Mouse (Mus musculus) forebrain, embryonic 16.5 days (tissue): ENCODE data around the gene Jag2. TPM values are rescaled to one million over a fixed set of nuclear protein-coding genes. Genes with fewer than 3 reads are reported as not detected.

Experiments
- ATAC-seq: fragments of 200-750 bp; cut with Nextera tagmentation; 2 replicates; pipeline ENCODE4 v1.8.0; 2017; ENCODE audit warnings: mild to moderate bottlenecking, moderate library complexity
- H3K27ac ChIP-seq: fragments of 300-500 bp; sonication (generic); 2 replicates; pipeline ENCODE4 v1.5.1; 2014; ENCODE audit warnings: low read length, control low read depth
- H3K27me3 ChIP-seq: fragments of 300-500 bp; sonication (generic); replicated peaks from 2 replicates; pipeline ENCODE4 v1.6.1; 2014; ENCODE audit warnings: low read length; ENCODE audit not compliant: control insufficient read depth, insufficient read depth
- H3K36me3 ChIP-seq: fragments of 300-500 bp; sonication (generic); 2 replicates; pipeline ENCODE4 v1.6.1; 2014; ENCODE audit not compliant: control insufficient read depth, insufficient read depth
- H3K4me1 ChIP-seq: fragments of 300-500 bp; sonication (generic); replicated peaks from 2 replicates; pipeline ENCODE4 v1.6.1; 2014; ENCODE audit warnings: low read length; ENCODE audit not compliant: control insufficient read depth, insufficient read depth
- H3K4me2 ChIP-seq: fragments of 300-500 bp; sonication (generic); 2 replicates; pipeline ENCODE4 v1.6.1; 2014; ENCODE audit warnings: mild to moderate bottlenecking, low read length, control low read depth
- H3K4me3 ChIP-seq: fragments of 300-500 bp; sonication (generic); replicated peaks from 2 replicates; pipeline ENCODE4 v1.5.1; 2014; ENCODE audit warnings: mild to moderate bottlenecking, low read length, control low read depth
- H3K9ac ChIP-seq: fragments of 300-500 bp; sonication (generic); replicated peaks from 2 replicates; pipeline ENCODE4 v1.6.1; 2014; ENCODE audit warnings: low read depth, low read length, control low read depth
- H3K9me3 ChIP-seq: fragments of 300-500 bp; sonication (generic); 2 replicates; pipeline ENCODE4 v1.6.1; 2016; ENCODE audit warnings: low read length; ENCODE audit not compliant: control insufficient read depth
- WGBS: fragments of 180-500 bp; shearing (Covaris S2); extraction: QIAGEN DNeasy Blood & Tissue Kit; methylation state at CpG from one replicate; pipeline ENCODE4 v1.1.7; 2014; 5-methylcytosine and 5-hydroxymethylcytosine counted together
- polyA plus RNA-seq: library from polyadenylated mRNA; unstranded; fragments of >200 nt; fragmentation: Nextera tagmentation; extraction: Ambion mirVana; gene quantifications from 2 replicates; pipeline ENCODE4 v1.2.1, GENCODE M21; 2015

The Jag2 gene
- polyA plus RNA-seq, 1 experiment from 2014 or later = 10.7 TPM

- WGBS = 67% methylated on average over 13 of the region's 13 CpGs
- H3K27me3 ChIP-seq = no peaks in the 10 kb centered on the region; the same call in 1 of the 2 replicates
- no peaks in the 10 kb centered on the region for H3K36me3 ChIP-seq
- no peak within 1 kb of the TSS for H3K4me2 ChIP-seq
- H3K9ac ChIP-seq = no peak within 1 kb of the TSS
- ATAC-seq = no peak
- H3K27ac ChIP-seq = no peak within 1 kb of the TSS
- H3K4me1 ChIP-seq = 0 out of 2 replicates have a peak, but pooled peaks cover 2% of the 10 kb centered on the region
- no peak within 1 kb of the TSS for H3K4me3 ChIP-seq
- H3K9me3 ChIP-seq = no peaks in the 10 kb centered on the region
Observed at GRCm38 (mm10) chr12:112868178-112869087, 61.1 kb downstream of the Jag2 start, which contains the start of gene Gpr132. Gene Gpr132 (minus strand): TSS chr12:112868228.

- Histone ChIP-seq H3K4me3 (no peak overlapping the region), H3K27ac (no peak overlapping the region), H3K27me3 (no peaks in the 10 kb centered on the region; the same call in 1 of the 2 replicates), H3K4me2 (no peak overlapping the region), H3K4me1 (0 out of 2 replicates have a peak, but pooled peaks cover 2% of the 10 kb centered on the region), H3K9ac (no peak overlapping the region), H3K9me3 (no peaks in the 10 kb centered on the region), H3K36me3 (no peaks in the 10 kb centered on the region)
- ATAC-seq = no peak
- 80% methylated on average over 7 of the region's 7 CpGs for WGBS
Observed at GRCm38 (mm10) chr12:112867106-112867674, 62.4 kb downstream of the Jag2 start.

GRCm38 (mm10) chr12:112866467-112867080 is 63.0 kb downstream of the Jag2 start:
- ATAC-seq = no peak
- no peaks in the 10 kb centered on the region for H3K36me3 ChIP-seq
- no peaks in the 10 kb centered on the region; the same call in 1 of the 2 replicates for H3K27me3 ChIP-seq
- H3K9ac ChIP-seq = no peak overlapping the region
- H3K4me3 ChIP-seq = no peak overlapping the region
- 0 out of 2 replicates have a peak, but pooled peaks cover 2% of the 10 kb centered on the region for H3K4me1 ChIP-seq
- no peak overlapping the region for H3K27ac ChIP-seq
- WGBS = 69% methylated on average over 8 of the region's 8 CpGs
- H3K9me3 ChIP-seq = no peaks in the 10 kb centered on the region
- H3K4me2 ChIP-seq = no peak overlapping the region

- WGBS = 87% methylated on average over 7 of the region's 7 CpGs
Observed at GRCm38 (mm10) chr12:112864804-112865203, 64.8 kb downstream of the Jag2 start.

GRCm38 (mm10) chr12:112861911-112862321 is 67.7 kb downstream of the Jag2 start:
- WGBS = 76% methylated on average over 9 of the region's 9 CpGs
- H3K36me3 ChIP-seq = no peaks in the 10 kb centered on the region
- H3K27ac ChIP-seq = no peak overlapping the region
- no peak for ATAC-seq
- H3K4me1 ChIP-seq = no peaks in the 10 kb centered on the region
- no peak overlapping the region for H3K9ac ChIP-seq
- H3K27me3 ChIP-seq = no peaks in the 10 kb centered on the region
- no peak overlapping the region for H3K4me3 ChIP-seq
- no peaks in the 10 kb centered on the region for H3K9me3 ChIP-seq
- no peak overlapping the region for H3K4me2 ChIP-seq

More at GRCm38 (mm10) chr12:112864804-112865203, 64.8 kb downstream of the Jag2 start:
- no peak for ATAC-seq
- Histone ChIP-seq H3K4me2 (no peak overlapping the region), H3K9me3 (no peaks in the 10 kb centered on the region), H3K9ac (no peak overlapping the region), H3K4me1 (0 out of 2 replicates have a peak, but pooled peaks cover 2% of the 10 kb centered on the region), H3K36me3 (no peaks in the 10 kb centered on the region), H3K27me3 (no peaks in the 10 kb centered on the region), H3K4me3 (no peak overlapping the region), H3K27ac (no peak overlapping the region)

- H3K9me3 ChIP-seq = no peaks in the 10 kb centered on the region
- H3K4me2 ChIP-seq = no peak overlapping the region
- H3K27ac ChIP-seq = no peak overlapping the region
- H3K9ac ChIP-seq = no peak overlapping the region
- no peaks in the 10 kb centered on the region for H3K4me1 ChIP-seq
- ATAC-seq = no peak
- 75% methylated on average over 7 of the region's 7 CpGs for WGBS
- no peak overlapping the region for H3K4me3 ChIP-seq
- H3K27me3 ChIP-seq = no peaks in the 10 kb centered on the region
- H3K36me3 ChIP-seq = no peaks in the 10 kb centered on the region
Observed at GRCm38 (mm10) chr12:112860765-112861164, 68.8 kb downstream of the Jag2 start.

GRCm38 (mm10) chr12:112859930-112860329 is 69.6 kb downstream of the Jag2 start:
- H3K9ac ChIP-seq = no peak overlapping the region
- no peak overlapping the region for H3K4me2 ChIP-seq
- H3K27ac ChIP-seq = no peak overlapping the region
- no peaks in the 10 kb centered on the region for H3K9me3 ChIP-seq
- H3K36me3 ChIP-seq = no peaks in the 10 kb centered on the region
- H3K4me1 ChIP-seq = no peaks in the 10 kb centered on the region
- H3K27me3 ChIP-seq = no peaks in the 10 kb centered on the region
- 81% methylated on average over 8 of the region's 8 CpGs for WGBS
- no peak overlapping the region for H3K4me3 ChIP-seq
- no peak for ATAC-seq

GRCm38 (mm10) chr12:112858581-112859336 is 70.8 kb downstream of the Jag2 start:
- Histone ChIP-seq H3K27ac (no peak overlapping the region), H3K27me3 (no peaks in the 10 kb centered on the region), H3K4me3 (no peak overlapping the region), H3K36me3 (no peaks in the 10 kb centered on the region), H3K9ac (no peak overlapping the region), H3K4me2 (no peak overlapping the region), H3K4me1 (no peaks in the 10 kb centered on the region), H3K9me3 (no peaks in the 10 kb centered on the region)
- ATAC-seq = no peak
- WGBS = 87% methylated on average over 9 of the region's 9 CpGs
